Mouse (Mus musculus) adrenal gland, adult 8-10 months (tissue): ENCODE measurements at regions not wholly inside any gene's neighbourhood (a gene's known extent, or its start where the extent isn't known, plus 50 kb on each side); places are given as distances from the start of the nearest gene placed in this dataset.

Experiments
- DNase-seq: peaks from one replicate; pipeline ENCODE4 v3.0.0; 2022

GRCm38 (mm10) chr6:98606680-98607079 is 264.1 kb upstream of the Gm765 start:
- no peak for DNase-seq

DNA sequence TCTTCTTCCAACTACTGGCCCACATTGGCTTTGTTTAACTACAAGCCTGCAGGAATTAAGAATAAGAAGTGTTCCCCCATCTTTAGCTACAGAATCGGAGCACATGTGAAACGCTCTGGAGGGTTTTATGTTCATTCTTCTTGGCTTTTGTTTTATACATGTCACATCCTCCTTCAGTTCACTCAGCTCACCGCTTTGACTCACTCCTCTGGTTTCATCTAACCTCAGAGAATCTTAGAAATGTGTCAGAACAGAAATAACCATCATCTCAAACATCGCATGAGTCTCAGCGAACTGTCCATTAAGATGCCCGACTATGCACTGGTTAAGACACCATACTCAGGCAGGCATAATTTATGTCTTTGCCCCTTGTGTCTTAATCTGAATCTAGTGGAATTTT is 255.1 kb upstream of the Gm765 start:
- DNase-seq = no peak

DNA sequence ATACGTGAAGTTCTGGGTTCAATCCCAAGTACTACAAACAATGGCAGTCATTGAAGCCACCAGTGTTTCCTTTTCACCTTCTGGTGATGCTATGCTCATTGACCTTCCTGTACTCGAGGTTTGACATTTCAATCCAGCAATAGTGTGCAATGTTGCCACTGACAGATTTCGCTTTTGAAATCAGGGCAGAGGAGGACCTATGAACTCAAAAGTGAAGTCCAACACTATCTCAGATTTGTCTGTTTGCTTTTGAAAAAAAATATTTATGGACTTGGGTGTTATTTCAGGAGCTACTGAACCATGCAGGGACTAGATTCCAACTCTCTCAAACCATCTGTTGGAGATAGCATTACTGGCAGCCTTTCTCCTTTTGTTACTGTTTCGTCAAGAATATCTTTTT is 248.4 kb upstream of the Gm765 start:
- DNase-seq = no peak

GRCm38 (mm10) chr6:98588979-98589378 is 246.4 kb upstream of the Gm765 start:
- DNase-seq = no peak

DNA sequence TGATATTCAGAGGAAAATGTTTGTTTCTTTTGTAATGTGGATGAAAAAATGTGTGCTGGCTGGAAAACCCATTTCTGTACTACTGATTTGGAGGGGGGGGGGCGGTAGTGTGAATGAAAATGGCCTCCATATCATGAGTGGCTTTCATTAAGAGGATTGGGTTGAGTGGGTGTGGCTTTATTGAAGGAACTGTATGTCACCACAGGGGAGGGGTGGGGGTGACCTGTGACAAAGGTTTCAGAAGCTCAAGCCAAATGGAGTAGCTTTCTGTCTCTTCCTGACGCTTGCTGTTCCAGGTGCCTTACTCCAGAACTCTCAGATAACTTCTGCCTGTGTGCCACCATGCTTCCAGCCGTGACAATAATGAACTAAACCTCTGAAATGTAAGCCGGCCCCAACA is 242.0 kb upstream of the Gm765 start:
- DNase-seq = no peak

DNA sequence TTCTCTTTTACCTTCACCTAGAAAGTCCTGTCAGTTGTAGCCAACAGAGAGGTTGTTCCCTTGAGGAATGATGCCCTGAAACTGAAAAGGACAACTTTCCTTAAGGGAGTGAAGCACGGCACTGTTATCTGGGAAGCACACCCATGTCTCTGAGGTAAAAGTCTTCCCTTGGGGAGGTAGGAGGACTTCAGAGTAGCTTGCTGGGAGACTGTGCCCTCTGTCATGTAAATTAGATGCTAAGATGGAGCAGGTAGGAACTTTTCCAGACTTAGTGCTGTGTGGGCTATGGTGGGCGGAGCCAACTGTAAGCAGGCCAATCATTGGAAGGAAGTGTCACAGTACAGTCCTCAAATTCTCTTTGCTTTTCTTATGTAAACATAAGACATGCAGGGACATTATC is 240.3 kb upstream of the Gm765 start:
- no peak for DNase-seq

GRCm38 (mm10) chr6:98575227-98575626 is 232.7 kb upstream of the Gm765 start:
- DNase-seq = no peak

GRCm38 (mm10) chr6:98555702-98556101 is 213.1 kb upstream of the Gm765 start:
- DNase-seq = no peak

DNA sequence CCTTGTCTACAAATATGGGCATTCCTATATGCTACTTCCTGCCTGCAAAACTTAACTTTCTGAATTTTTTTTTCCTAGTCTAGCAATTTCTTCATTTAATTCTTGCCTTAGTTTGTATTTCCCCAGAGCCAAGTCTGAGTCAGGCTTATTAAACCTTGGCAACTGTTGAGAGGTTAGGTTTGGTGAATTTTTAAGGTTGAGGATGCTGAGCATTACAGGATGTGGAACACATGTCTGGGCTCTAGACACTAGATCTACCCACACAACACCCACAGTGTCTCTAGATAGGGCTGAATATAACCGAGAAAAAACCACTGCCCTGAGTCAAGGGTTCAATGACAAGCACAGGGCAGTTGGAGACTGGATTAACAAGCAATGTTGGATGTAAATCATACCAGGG is 211.4 kb upstream of the Gm765 start:
- no peak for DNase-seq

GRCm38 (mm10) chr6:98551781-98552180 is 209.2 kb upstream of the Gm765 start:
- no peak for DNase-seq

GRCm38 (mm10) chr6:98526882-98527440 is 184.4 kb upstream of the Gm765 start:
- DNase-seq = no peak

- DNase-seq = peak; percentile 6
Measured at GRCm38 (mm10) chr6:98525286-98525685, 182.7 kb upstream of the Gm765 start.

- DNase-seq = no peak
Measured at GRCm38 (mm10) chr6:98524659-98525058, 182.1 kb upstream of the Gm765 start.

DNA sequence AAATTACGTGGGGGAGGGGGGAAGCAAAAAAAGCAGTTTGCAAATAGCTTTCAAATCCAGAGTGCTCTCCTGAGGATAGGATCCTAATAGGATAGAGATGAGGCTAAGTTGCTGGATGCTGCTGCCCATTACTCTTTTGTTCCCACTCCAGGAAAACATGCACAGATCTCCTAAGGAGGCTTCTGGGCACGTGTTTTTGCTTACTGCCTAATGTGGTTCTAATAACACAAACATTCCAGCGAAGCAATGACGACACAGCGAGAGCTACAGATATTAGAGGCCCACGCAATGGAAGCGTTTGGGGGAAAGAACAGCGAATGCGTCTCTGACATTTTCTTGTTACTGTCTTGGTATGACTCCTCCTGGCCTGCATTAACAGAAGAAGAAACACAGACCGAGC is 179.0 kb upstream of the Gm765 start:
- DNase-seq = no peak

- no peak for DNase-seq
Measured at GRCm38 (mm10) chr6:98514826-98515225, 172.3 kb upstream of the Gm765 start.

- no peak for DNase-seq
Measured at GRCm38 (mm10) chr6:98514376-98514775, 171.8 kb upstream of the Gm765 start.

DNA sequence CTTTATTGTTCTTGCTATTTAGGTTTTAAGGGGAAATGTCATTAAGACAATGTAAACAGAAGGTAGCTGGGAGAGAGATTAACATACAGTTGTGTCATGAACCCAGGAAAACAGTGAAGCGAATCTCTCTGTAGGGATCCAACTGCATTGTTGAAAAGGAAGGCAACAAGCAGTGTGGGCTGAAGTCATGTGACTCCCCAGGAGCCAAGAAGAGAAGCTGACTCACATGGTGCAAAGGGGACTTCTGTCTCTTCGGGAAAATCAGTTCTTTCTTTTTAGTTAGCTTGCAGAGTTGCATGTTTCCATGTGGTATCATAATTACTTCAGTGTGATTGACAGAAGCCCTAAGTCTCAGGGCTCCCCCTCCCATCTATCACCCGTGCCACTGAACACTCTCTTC is 170.7 kb upstream of the Gm765 start:
- DNase-seq = no peak

GRCm38 (mm10) chr6:98502726-98503125 is 160.2 kb upstream of the Gm765 start:
- no peak for DNase-seq

DNA sequence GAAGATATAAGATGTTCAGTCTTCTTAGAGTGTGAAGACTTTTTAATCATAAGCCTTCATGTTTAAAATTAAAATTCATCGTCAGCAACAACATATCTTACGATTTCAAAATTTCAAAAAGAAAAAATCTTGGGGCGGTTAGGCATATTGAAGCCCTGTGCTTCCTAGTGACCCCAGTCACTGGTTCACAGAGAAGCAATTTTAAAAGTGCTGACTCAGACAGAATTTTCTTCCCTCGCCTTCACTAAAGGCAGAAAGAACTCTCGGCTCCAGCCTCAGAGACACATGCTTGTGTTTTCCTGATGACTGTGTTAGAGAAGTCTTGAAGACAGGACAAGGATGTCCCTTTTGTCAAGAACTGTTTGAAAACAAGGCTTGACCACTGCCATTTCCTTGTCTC is 157.2 kb upstream of the Gm765 start:
- no peak for DNase-seq

DNA sequence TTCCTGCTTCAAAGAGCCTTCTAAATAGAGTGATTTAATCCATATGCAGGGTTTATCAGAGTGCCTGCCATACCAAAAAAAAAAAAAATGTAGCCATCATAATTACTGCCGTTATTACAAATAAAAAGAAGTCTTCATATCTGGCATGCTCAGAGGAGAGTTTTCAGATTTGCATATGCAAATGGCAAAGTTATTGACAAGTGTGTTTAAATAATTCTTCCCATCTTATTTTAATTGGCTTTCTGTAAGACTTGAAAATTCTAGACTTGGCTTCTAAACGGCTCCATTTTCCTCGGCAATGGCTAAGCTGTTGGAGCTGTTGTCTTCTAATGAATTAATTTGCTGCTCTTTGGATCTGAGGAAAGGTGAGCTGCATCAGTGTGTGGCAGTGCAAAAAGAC is 144.1 kb upstream of the Gm765 start:
- no peak for DNase-seq

DNA sequence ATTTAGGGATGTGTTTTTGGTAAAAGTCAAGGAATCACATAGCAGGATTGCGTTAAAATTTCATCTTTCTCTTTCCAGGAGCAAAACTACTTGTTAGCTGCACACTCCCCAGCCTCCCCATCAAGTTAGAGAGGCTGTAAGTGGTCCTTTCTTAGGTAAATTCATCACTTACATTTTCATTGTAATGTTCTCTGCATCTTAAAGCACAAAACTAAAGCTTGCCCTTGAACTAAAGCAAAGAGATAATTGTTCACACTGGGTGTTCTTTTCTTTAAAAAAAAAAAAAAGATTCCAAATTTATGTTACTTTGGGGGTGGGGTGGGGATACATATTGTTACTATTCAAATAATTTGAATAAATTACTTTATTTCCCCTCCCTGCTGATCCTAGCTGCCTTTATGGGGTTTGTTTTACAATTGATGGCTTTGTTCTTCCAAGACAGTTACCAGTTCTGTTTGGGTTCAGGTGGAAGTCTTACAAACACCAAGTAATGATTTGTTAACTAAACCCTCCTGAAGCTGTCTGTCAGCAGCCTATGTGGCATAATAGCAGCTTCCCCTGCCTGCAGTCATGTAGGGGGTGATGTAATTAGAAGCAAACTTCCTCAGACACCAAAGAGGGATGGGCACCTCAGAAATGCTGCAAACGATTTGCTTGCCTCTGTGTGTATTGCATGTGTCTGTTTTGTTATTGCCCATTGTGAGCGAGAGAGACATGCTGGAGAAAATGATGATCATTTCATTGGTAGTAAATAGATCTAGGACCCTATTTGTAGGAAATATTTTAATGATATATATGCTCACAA is 141.0 kb upstream of the Gm765 start:
- DNase-seq = no peak

DNA sequence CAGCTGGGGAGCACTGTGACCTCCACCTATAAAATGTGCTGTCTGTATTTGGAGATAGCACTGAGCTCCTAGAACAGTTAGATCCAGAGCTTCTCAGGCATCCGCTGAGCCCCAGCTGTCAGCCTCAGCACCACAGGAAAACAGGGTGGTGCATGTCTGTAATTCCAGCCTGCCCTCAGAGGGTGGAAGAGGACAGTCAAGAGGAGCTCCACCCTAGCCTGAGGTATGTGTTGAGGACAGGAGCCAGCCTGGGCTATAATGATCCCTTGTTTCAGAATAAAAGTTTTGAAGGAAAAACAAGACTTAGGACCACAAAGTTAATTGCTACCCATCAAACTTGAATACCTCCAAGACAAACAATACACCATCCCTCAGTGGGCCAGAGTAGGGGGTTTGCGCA is 139.8 kb upstream of the Gm765 start:
- no peak for DNase-seq

- no peak for DNase-seq
Measured at GRCm38 (mm10) chr6:98467563-98467962, 125.0 kb upstream of the Gm765 start.

- DNase-seq = no peak
Measured at GRCm38 (mm10) chr6:98452277-98452676, 109.7 kb upstream of the Gm765 start.

- DNase-seq = no peak
Measured at GRCm38 (mm10) chr6:98435676-98436075, 93.1 kb upstream of the Gm765 start.
